Mouse (Mus musculus) intestine, postnatal 0 days (tissue): ENCODE results near the gene Mlf2. TPM values are rescaled to one million over a fixed set of nuclear protein-coding genes. Genes with fewer than 3 reads are reported as not detected.
A peak's percentile ranks its signal among the peaks of the same experiment; 100 is the strongest.

Source experiments
- ATAC-seq: fragments of 200-750 bp; cut with Nextera tagmentation; 2 replicates; pipeline ENCODE4 v1.8.0; 2017; ENCODE audit warnings: mild to moderate bottlenecking, moderate TSS enrichment, moderate library complexity
- H3K27ac ChIP-seq: fragments of 300-500 bp; sonication (generic); 2 replicates; pipeline ENCODE4 v1.5.1; 2014; ENCODE audit warnings: mild to moderate bottlenecking, low read depth, low read length, moderate library complexity
- H3K27me3 ChIP-seq: fragments of 300-500 bp; sonication (generic); replicated peaks from 2 replicates; pipeline ENCODE4 v1.6.1; 2014; ENCODE audit warnings: low read length, mixed read lengths; ENCODE audit not compliant: control insufficient read depth, insufficient read depth
- H3K36me3 ChIP-seq: fragments of 300-500 bp; sonication (generic); 2 replicates; pipeline ENCODE4 v1.6.1; 2014; ENCODE audit warnings: mild to moderate bottlenecking, moderate library complexity; ENCODE audit not compliant: control insufficient read depth, insufficient read depth
- H3K4me1 ChIP-seq: fragments of 300-500 bp; sonication (generic); replicated peaks from 2 replicates; pipeline ENCODE4 v1.6.1; 2014; ENCODE audit warnings: antibody characterized with exemption, low read length, mixed read lengths; ENCODE audit not compliant: control insufficient read depth, insufficient read depth
- H3K4me2 ChIP-seq: fragments of 300-500 bp; sonication (generic); replicated peaks from 2 replicates; pipeline ENCODE4 v1.6.1; 2014; ENCODE audit warnings: low read depth, mild to moderate bottlenecking, moderate library complexity
- H3K4me3 ChIP-seq: fragments of 300-500 bp; sonication (generic); 2 replicates; pipeline ENCODE4 v1.5.1; 2014; ENCODE audit warnings: low read depth, low read length
- H3K9ac ChIP-seq: fragments of 300-500 bp; sonication (generic); 2 replicates; pipeline ENCODE4 v1.6.1; 2014; ENCODE audit warnings: mild to moderate bottlenecking, low read depth, low read length
- H3K9me3 ChIP-seq: fragments of 300-500 bp; sonication (generic); 2 replicates; pipeline ENCODE4 v1.6.1; 2016; ENCODE audit warnings: mixed run types; ENCODE audit not compliant: control insufficient read depth
- CTCF ChIP-seq: sonication (generic); IDR thresholded peaks from 2 replicates; pipeline ENCODE4 v1.5.1; 2016; ENCODE audit warnings: low read depth, mild to moderate bottlenecking, control low read depth, antibody characterized with exemption, moderate library complexity
- WGBS: fragments of 180-500 bp; shearing (Covaris S2); extraction: QIAGEN DNeasy Blood & Tissue Kit; methylation state at CpG from one replicate; pipeline ENCODE4 v1.1.7; 2014; 5-methylcytosine and 5-hydroxymethylcytosine counted together
- polyA plus RNA-seq: library from polyadenylated mRNA; unstranded; fragments of >200 nt; fragmentation: Nextera tagmentation; extraction: Ambion mirVana; gene quantifications from 2 replicates; pipeline ENCODE4 v1.2.1, GENCODE M21; 2015

The Mlf2 gene
- polyA plus RNA-seq, 1 experiment from 2014 or later, result 269 TPM

- no peak for TF ChIP-seq CTCF
- ATAC-seq, result no peak
- H3K9me3 ChIP-seq, result no peaks in the 10 kb centered on the region
- WGBS, result 8% methylated on average over 12 of the region's 12 CpGs
- peak overlapping the region; percentile 91 for H3K4me3 ChIP-seq
- H3K9ac ChIP-seq, result peak overlapping the region; percentile 95
- H3K27me3 ChIP-seq, result no peaks in the 10 kb centered on the region
- peaks cover 13% of the 10 kb centered on the region for H3K4me1 ChIP-seq
- H3K27ac ChIP-seq, result peak overlapping the region; percentile 46
- H3K4me2 ChIP-seq, result peak overlapping the region; percentile 86
- peaks cover 18% of the 10 kb centered on the region for H3K36me3 ChIP-seq
These were observed 15.1 kb upstream of the Mlf2 start for GRCm38 (mm10) chr6:124915942-124916694.

- peak overlapping the region; percentile 97 for H3K27ac ChIP-seq
- peak overlapping the region; percentile 95 for H3K9ac ChIP-seq
- peak; percentile 77 for TF ChIP-seq CTCF
- peaks cover 18% of the 10 kb centered on the region for H3K36me3 ChIP-seq
- peak overlapping the region; percentile 86 for H3K4me2 ChIP-seq
- no peaks in the 10 kb centered on the region for H3K9me3 ChIP-seq
- H3K4me3 ChIP-seq, result peak overlapping the region; percentile 91
- peak; percentile 80 for ATAC-seq
- peaks cover 13% of the 10 kb centered on the region for H3K4me1 ChIP-seq
- WGBS, result under 1% methylated on average over 35 of the region's 67 CpGs
- no peaks in the 10 kb centered on the region for H3K27me3 ChIP-seq
These were observed 14.3 kb upstream of the Mlf2 start for GRCm38 (mm10) chr6:124916695-124917517.

- peaks cover 13% of the 10 kb centered on the region for H3K4me1 ChIP-seq
- no peak for TF ChIP-seq CTCF
- WGBS, result under 1% methylated on average over 68 of the region's 89 CpGs
These were observed 13.5 kb upstream of the Mlf2 start for GRCm38 (mm10) chr6:124917518-124918330.

GRCm38 (mm10) chr6:124918331-124918690, 12.9 kb upstream of the Mlf2 start:
- ATAC-seq, result no peak

More at GRCm38 (mm10) chr6:124917518-124918330, 13.5 kb upstream of the Mlf2 start:
- peak; percentile 39 for ATAC-seq
- Histone ChIP-seq H3K9ac (peak overlapping the region; percentile 95), H3K9me3 (no peaks in the 10 kb centered on the region), H3K4me3 (peak overlapping the region; percentile 91), H3K4me2 (peak overlapping the region; percentile 86), H3K27ac (peak overlapping the region; percentile 97), H3K27me3 (no peaks in the 10 kb centered on the region), H3K36me3 (peaks cover 18% of the 10 kb centered on the region)

GRCm38 (mm10) chr6:124918890-124919627, 12.1 kb upstream of the Mlf2 start:
- 12% methylated on average over 13 of the region's 14 CpGs for WGBS
- H3K9ac ChIP-seq, result no peak overlapping the region
- H3K4me3 ChIP-seq, result peak overlapping the region; percentile 25
- ATAC-seq, result no peak
- peak overlapping the region; percentile 97; the same call in 1 of the 2 replicates for H3K27ac ChIP-seq
- H3K36me3 ChIP-seq, result peaks cover 8% of the 10 kb centered on the region
- H3K27me3 ChIP-seq, result no peaks in the 10 kb centered on the region
- peak overlapping the region; percentile 86 for H3K4me2 ChIP-seq
- no peak for TF ChIP-seq CTCF
- no peaks in the 10 kb centered on the region for H3K9me3 ChIP-seq
- peaks cover 10% of the 10 kb centered on the region for H3K4me1 ChIP-seq

More at GRCm38 (mm10) chr6:124918331-124918690, 12.9 kb upstream of the Mlf2 start:
- Histone ChIP-seq H3K4me1 (peaks cover 13% of the 10 kb centered on the region), H3K27me3 (no peaks in the 10 kb centered on the region), H3K4me2 (peak overlapping the region; percentile 86), H3K27ac (peak overlapping the region; percentile 97), H3K9me3 (no peaks in the 10 kb centered on the region), H3K36me3 (peaks cover 16% of the 10 kb centered on the region), H3K4me3 (peak overlapping the region; percentile 91), H3K9ac (peak overlapping the region; percentile 95; the same call in 1 of the 2 replicates)
- 5% methylated on average over 7 of the region's 7 CpGs for WGBS
- no peak for TF ChIP-seq CTCF
